Mouse (Mus musculus): ENCODE measurements at regions not wholly inside any gene's neighbourhood (a gene's known extent, or its start where the extent isn't known, plus 50 kb on each side); places are given as distances from the start of the nearest gene placed in this dataset.

DNA sequence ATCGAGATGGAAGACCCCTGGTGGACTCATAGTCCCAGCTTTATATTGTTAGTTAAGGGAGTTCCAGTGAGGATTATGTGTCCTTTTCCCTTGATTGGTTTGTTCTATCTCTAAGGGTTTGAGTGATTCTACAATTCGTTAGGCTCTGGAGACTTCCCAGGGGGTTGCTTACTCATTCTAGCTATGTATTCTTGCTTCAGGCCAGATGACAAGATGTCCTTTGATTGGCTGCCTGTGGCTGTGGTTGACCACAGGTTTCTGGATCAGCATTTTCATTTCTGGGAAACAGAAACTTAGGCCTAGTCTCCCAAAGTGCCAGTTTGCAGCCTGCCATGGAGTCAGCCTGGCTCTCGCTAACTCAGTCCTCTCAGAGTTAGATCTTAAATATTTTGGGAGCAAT lies 119.3 kb upstream of the H2al1n start:
- no peak for DNase-seq

DNA sequence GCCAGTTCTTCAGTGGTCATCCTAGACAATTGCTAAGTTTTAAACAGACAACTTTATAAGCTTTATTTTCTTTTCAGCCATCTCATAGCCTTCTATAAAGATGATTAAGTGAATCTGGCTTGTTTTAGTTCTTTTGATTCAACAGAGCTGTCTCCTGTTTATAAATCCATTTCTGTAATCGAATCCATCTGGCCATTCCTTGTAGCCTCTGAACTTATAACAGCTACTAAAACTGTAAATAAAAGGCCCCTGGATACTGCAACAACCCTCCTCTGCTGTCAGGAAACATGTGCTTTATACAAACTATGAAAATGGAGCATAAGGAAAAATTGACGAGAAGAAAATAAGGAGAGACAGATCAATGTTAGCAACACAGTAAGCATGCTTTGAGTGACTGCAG lies 77.4 kb upstream of the H2al1n start:
- no peak for DNase-seq

- no peak for DNase-seq
Observed at GRCm38 (mm10) chrX:14134600-14134999, 76.3 kb upstream of the H2al1n start.

GRCm38 (mm10) chrX:14138481-14138880 lies 72.5 kb upstream of the H2al1n start:
- DNase-seq = peak; percentile 3
